Mouse (Mus musculus) spleen, postnatal 14 days (tissue): Measurements from ENCODE around the gene Pik3c2b.

Source experiments
- DNase-seq, 2 experiments: peaks; one replicate each; pipeline ENCODE4 v3.0.0; 2021 to 2022; ENCODE audit warnings: low spot score in 2 of 2

The Pik3c2b gene

GRCm38 (mm10) chr1:133100980-133101798, 55.7 kb downstream of the Pik3c2b start:
- peak; percentile 52 to 64 for DNase-seq

GRCm38 (mm10) chr1:133102108-133102507, 56.6 kb downstream of the Pik3c2b start:
- no peak for DNase-seq

GRCm38 (mm10) chr1:133103315-133103714, 57.8 kb downstream of the Pik3c2b start:
- DNase-seq: no peak

- no peak for DNase-seq
Measured at GRCm38 (mm10) chr1:133103871-133104270, 58.4 kb downstream of the Pik3c2b start.

GRCm38 (mm10) chr1:133116108-133116507, 70.6 kb downstream of the Pik3c2b start:
- no peak for DNase-seq

- DNase-seq: no peak
Measured at GRCm38 (mm10) chr1:133118127-133118526, 72.7 kb downstream of the Pik3c2b start.

GRCm38 (mm10) chr1:133118844-133119243, 73.4 kb downstream of the Pik3c2b start:
- DNase-seq: no peak

GRCm38 (mm10) chr1:133119931-133120712, 74.7 kb downstream of the Pik3c2b start:
- no peak for DNase-seq

GRCm38 (mm10) chr1:133121246-133121645, 75.8 kb downstream of the Pik3c2b start:
- no peak for DNase-seq

GRCm38 (mm10) chr1:133124137-133124536, 78.7 kb downstream of the Pik3c2b start:
- DNase-seq: no peak

- DNase-seq: no peak
Measured at GRCm38 (mm10) chr1:133125640-133126364, 80.3 kb downstream of the Pik3c2b start.

- DNase-seq: no peak
Measured at GRCm38 (mm10) chr1:133126365-133126740, 80.9 kb downstream of the Pik3c2b start.

- no peak for DNase-seq
Measured at GRCm38 (mm10) chr1:133127328-133127727, 81.9 kb downstream of the Pik3c2b start.

GRCm38 (mm10) chr1:133129471-133130221, 84.2 kb downstream of the Pik3c2b start:
- DNase-seq: no peak

GRCm38 (mm10) chr1:133130638-133131560, 85.4 kb downstream of the Pik3c2b start, which contains the start of gene Ppp1r15b:
Gene Ppp1r15b (plus strand): TSS chr1:133131143.
- DNase-seq: peak; percentile 95 to 96

- DNase-seq: no peak
Measured at GRCm38 (mm10) chr1:133131561-133131905, 86.1 kb downstream of the Pik3c2b start.

GRCm38 (mm10) chr1:133131936-133132335, 86.5 kb downstream of the Pik3c2b start:
- DNase-seq: no peak

- no peak for DNase-seq
Measured at GRCm38 (mm10) chr1:133132388-133133326, 87.2 kb downstream of the Pik3c2b start.

- DNase-seq: no peak
Measured at GRCm38 (mm10) chr1:133133425-133133824, 88.0 kb downstream of the Pik3c2b start.
